Mouse (Mus musculus): Measurements from ENCODE around the gene Ccdc191. TPM values are rescaled to one million over a fixed set of nuclear protein-coding genes. Genes with fewer than 3 reads are reported as not detected.

The Ccdc191 gene
- polyA plus RNA-seq, 1 experiment from 2014 or later: 15.9 TPM

DNA sequence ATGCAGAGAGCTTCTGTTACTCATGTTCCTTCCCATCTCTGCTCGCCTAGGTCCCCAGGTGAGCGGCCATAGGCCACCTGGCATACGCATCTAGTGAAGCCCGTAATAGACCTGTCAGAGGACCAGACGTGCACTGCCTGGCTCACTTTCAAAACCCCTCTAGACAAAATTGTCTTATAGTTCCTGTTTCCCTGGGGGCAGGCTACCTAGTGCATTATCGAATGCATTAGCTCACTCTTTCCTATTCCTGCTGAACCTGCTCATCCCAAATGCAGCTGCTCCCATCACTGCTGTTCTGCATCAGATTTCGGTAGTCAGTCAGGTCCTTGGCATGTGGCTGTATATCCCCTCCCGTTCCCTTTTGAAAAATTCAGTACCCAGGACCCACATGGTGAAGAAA is 45.3 kb downstream of the Ccdc191 start:
- Histone ChIP-seq H3K9ac (ENCODE audit: low read length) (no peak overlapping the region), H3K4me2 (ENCODE audit: low read depth, low read length, severe bottlenecking) (no peak overlapping the region), H3K4me1 (replicated peaks; ENCODE audit: control insufficient read depth, insufficient read depth, low read length) (no peaks in the 10 kb centered on the region), H3K9me3 (ENCODE audit: control insufficient read depth, low read length) (no peaks in the 10 kb centered on the region), H3K27ac (ENCODE audit: low read depth, low read length) (no peak overlapping the region), H3K36me3 (ENCODE audit: control insufficient read depth, insufficient read depth, low read length) (no peaks in the 10 kb centered on the region), H3K27me3 (ENCODE audit: control insufficient read depth, insufficient read depth, low read length) (no peaks in the 10 kb centered on the region), H3K4me3 (ENCODE audit: low read depth, low read length) (no peak overlapping the region)
- DNase-seq (ENCODE audit: low spot score) (no peak), ATAC-seq (replicated peaks; ENCODE audit: low FRiP score) (no peak)
- 94% methylated on average over 8 of the region's 8 CpGs for WGBS

- Histone ChIP-seq H3K4me2 (ENCODE audit: low read depth, low read length, severe bottlenecking) (no peak overlapping the region), H3K27ac (ENCODE audit: low read depth, low read length) (no peak overlapping the region), H3K9ac (ENCODE audit: low read length) (no peak overlapping the region), H3K36me3 (ENCODE audit: control insufficient read depth, insufficient read depth, low read length) (no peaks in the 10 kb centered on the region), H3K9me3 (ENCODE audit: control insufficient read depth, low read length) (no peaks in the 10 kb centered on the region), H3K4me1 (replicated peaks; ENCODE audit: control insufficient read depth, insufficient read depth, low read length) (no peaks in the 10 kb centered on the region), H3K27me3 (ENCODE audit: control insufficient read depth, insufficient read depth, low read length) (no peaks in the 10 kb centered on the region), H3K4me3 (ENCODE audit: low read depth, low read length) (no peak overlapping the region)
- no peak for ATAC-seq (replicated peaks; ENCODE audit: low FRiP score)
- DNase-seq (ENCODE audit: low spot score): no peak
- WGBS: 85% methylated on average over 3 of the region's 3 CpGs
Observed at GRCm38 (mm10) chr16:43935367-43935766, 45.8 kb downstream of the Ccdc191 start.

GRCm38 (mm10) chr16:43935892-43936291 is 46.3 kb downstream of the Ccdc191 start:
- ATAC-seq (replicated peaks; ENCODE audit: low FRiP score) (no peak), DNase-seq (ENCODE audit: low spot score) (no peak)
- no peak overlapping the region for H3K4me2 ChIP-seq (ENCODE audit: low read depth, low read length, severe bottlenecking)
- H3K27ac ChIP-seq (ENCODE audit: low read depth, low read length): no peak overlapping the region
- H3K9ac ChIP-seq (ENCODE audit: low read length): no peak overlapping the region
- no peaks in the 10 kb centered on the region for H3K4me1 ChIP-seq (replicated peaks; ENCODE audit: control insufficient read depth, insufficient read depth, low read length)
- no peak overlapping the region for H3K4me3 ChIP-seq (ENCODE audit: low read depth, low read length)
- WGBS: 90% methylated on average over 3 of the region's 3 CpGs
- no peaks in the 10 kb centered on the region for H3K36me3 ChIP-seq (ENCODE audit: control insufficient read depth, insufficient read depth, low read length)
- H3K9me3 ChIP-seq (ENCODE audit: control insufficient read depth, low read length): no peaks in the 10 kb centered on the region
- H3K27me3 ChIP-seq (ENCODE audit: control insufficient read depth, insufficient read depth, low read length): no peaks in the 10 kb centered on the region

DNA sequence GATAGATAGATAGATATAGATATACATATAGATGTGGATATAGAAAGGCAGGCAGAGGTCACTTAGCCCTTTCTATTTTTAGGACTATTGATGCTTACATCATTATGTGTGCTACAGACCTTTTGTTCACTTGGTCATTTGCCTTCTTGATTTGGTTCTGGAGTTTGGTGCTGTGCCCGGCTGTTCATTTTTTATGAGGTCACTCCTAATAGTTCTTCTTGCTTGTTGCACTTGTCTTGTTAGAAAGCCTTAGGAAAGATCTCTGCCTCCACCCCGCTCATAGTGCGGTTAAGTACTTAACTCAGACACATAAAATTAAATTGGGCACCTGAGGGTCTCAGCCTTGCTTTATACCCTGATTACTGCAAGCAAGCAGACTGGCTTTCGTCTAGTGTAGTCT is 51.2 kb downstream of the Ccdc191 start:
- no peaks in the 10 kb centered on the region for H3K9me3 ChIP-seq (ENCODE audit: control insufficient read depth, low read length)
- H3K4me1 ChIP-seq (replicated peaks; ENCODE audit: control insufficient read depth, insufficient read depth, low read length): no peaks in the 10 kb centered on the region
- no peak overlapping the region for H3K4me2 ChIP-seq (ENCODE audit: low read depth, low read length, severe bottlenecking)
- H3K4me3 ChIP-seq (ENCODE audit: low read depth, low read length): no peak overlapping the region
- H3K36me3 ChIP-seq (ENCODE audit: control insufficient read depth, insufficient read depth, low read length): no peaks in the 10 kb centered on the region
- 86% methylated on average over 4 of the region's 4 CpGs for WGBS
- H3K27me3 ChIP-seq (ENCODE audit: control insufficient read depth, insufficient read depth, low read length): no peaks in the 10 kb centered on the region
- DNase-seq (ENCODE audit: low spot score) (no peak), ATAC-seq (replicated peaks; ENCODE audit: low FRiP score) (no peak)
- no peak overlapping the region for H3K27ac ChIP-seq (ENCODE audit: low read depth, low read length)
- no peak overlapping the region for H3K9ac ChIP-seq (ENCODE audit: low read length)

DNA sequence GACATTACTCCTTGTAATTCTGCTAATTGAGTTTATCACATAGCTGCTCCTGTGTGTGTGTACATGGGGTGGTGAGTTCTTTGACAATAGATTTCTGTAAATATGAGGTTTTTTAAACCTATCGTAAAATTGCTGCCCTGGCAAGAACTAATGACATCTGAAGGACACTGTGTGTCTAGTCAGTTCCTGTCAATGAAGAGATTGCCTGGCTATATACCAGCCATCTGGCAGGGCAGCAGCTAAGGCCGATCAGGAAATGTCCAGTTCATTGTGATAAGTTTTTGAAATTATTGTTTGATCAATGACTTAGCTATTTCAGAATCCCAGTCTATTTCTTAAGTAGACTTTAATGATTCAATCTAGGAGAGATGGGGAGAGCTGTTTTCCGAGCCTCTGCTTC is 55.8 kb downstream of the Ccdc191 start:
- Histone ChIP-seq H3K9ac (ENCODE audit: low read length) (no peak overlapping the region), H3K27ac (ENCODE audit: low read depth, low read length) (no peak overlapping the region), H3K9me3 (ENCODE audit: control insufficient read depth, low read length) (no peaks in the 10 kb centered on the region), H3K4me1 (replicated peaks; ENCODE audit: control insufficient read depth, insufficient read depth, low read length) (no peaks in the 10 kb centered on the region), H3K4me2 (ENCODE audit: low read depth, low read length, severe bottlenecking) (no peak overlapping the region), H3K36me3 (ENCODE audit: control insufficient read depth, insufficient read depth, low read length) (no peaks in the 10 kb centered on the region), H3K27me3 (ENCODE audit: control insufficient read depth, insufficient read depth, low read length) (no peaks in the 10 kb centered on the region), H3K4me3 (ENCODE audit: low read depth, low read length) (no peak overlapping the region)
- DNase-seq (ENCODE audit: low spot score) (no peak), ATAC-seq (replicated peaks; ENCODE audit: low FRiP score) (no peak)
- 87% methylated on average over 3 of the region's 3 CpGs for WGBS

GRCm38 (mm10) chr16:43945869-43946268 is 56.3 kb downstream of the Ccdc191 start:
- Histone ChIP-seq H3K4me1 (replicated peaks; ENCODE audit: control insufficient read depth, insufficient read depth, low read length) (no peaks in the 10 kb centered on the region), H3K36me3 (ENCODE audit: control insufficient read depth, insufficient read depth, low read length) (no peaks in the 10 kb centered on the region), H3K9me3 (ENCODE audit: control insufficient read depth, low read length) (no peaks in the 10 kb centered on the region), H3K9ac (ENCODE audit: low read length) (no peak overlapping the region), H3K27me3 (ENCODE audit: control insufficient read depth, insufficient read depth, low read length) (no peaks in the 10 kb centered on the region), H3K4me2 (ENCODE audit: low read depth, low read length, severe bottlenecking) (no peak overlapping the region), H3K27ac (ENCODE audit: low read depth, low read length) (no peak overlapping the region), H3K4me3 (ENCODE audit: low read depth, low read length) (no peak overlapping the region)
- ATAC-seq (replicated peaks; ENCODE audit: low FRiP score) (no peak), DNase-seq (ENCODE audit: low spot score) (no peak)
- WGBS: 83% methylated on average over 3 of the region's 3 CpGs

- DNase-seq (ENCODE audit: low spot score): no peak
- Histone ChIP-seq H3K9ac (ENCODE audit: low read length) (no peak overlapping the region), H3K36me3 (ENCODE audit: control insufficient read depth, insufficient read depth, low read length) (no peaks in the 10 kb centered on the region), H3K27ac (ENCODE audit: low read depth, low read length) (no peak overlapping the region), H3K4me3 (ENCODE audit: low read depth, low read length) (no peak overlapping the region), H3K9me3 (ENCODE audit: control insufficient read depth, low read length) (no peaks in the 10 kb centered on the region), H3K4me2 (ENCODE audit: low read depth, low read length, severe bottlenecking) (no peak overlapping the region), H3K27me3 (ENCODE audit: control insufficient read depth, insufficient read depth, low read length) (no peaks in the 10 kb centered on the region), H3K4me1 (replicated peaks; ENCODE audit: control insufficient read depth, insufficient read depth, low read length) (no peaks in the 10 kb centered on the region)
- no peak for ATAC-seq (replicated peaks; ENCODE audit: low FRiP score)
- WGBS: 86% methylated on average over 4 of the region's 4 CpGs
Observed at GRCm38 (mm10) chr16:43951591-43951990, 62.0 kb downstream of the Ccdc191 start.

DNA sequence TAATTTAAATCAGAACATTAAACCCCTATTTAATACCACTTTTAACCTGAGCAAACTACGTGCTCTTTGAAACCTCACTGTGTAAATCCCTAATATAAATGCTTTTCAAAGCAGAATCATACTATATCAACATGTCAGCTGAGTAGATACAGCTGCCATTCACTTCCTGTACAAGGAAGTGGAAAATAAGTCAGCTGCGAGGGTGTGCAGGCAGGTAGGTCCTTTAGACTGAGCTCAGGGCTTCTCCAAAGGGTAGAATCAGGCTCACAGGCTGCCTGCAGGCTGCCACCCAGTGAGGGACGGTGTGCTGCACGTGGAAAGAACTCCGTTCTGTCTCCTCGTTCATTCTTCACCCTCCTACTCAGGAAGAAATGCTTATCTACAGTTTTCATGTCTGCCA is 65.3 kb downstream of the Ccdc191 start:
- Histone ChIP-seq H3K27ac (ENCODE audit: low read depth, low read length) (no peak overlapping the region), H3K4me2 (ENCODE audit: low read depth, low read length, severe bottlenecking) (no peak overlapping the region), H3K4me3 (ENCODE audit: low read depth, low read length) (no peak overlapping the region), H3K27me3 (ENCODE audit: control insufficient read depth, insufficient read depth, low read length) (no peaks in the 10 kb centered on the region), H3K4me1 (replicated peaks; ENCODE audit: control insufficient read depth, insufficient read depth, low read length) (no peaks in the 10 kb centered on the region), H3K9me3 (ENCODE audit: control insufficient read depth, low read length) (no peaks in the 10 kb centered on the region), H3K9ac (ENCODE audit: low read length) (no peak overlapping the region), H3K36me3 (ENCODE audit: control insufficient read depth, insufficient read depth, low read length) (no peaks in the 10 kb centered on the region)
- no peak for DNase-seq (ENCODE audit: low spot score)
- 87% methylated on average over 6 of the region's 6 CpGs for whole genome bisulfite sequencing
- ATAC-seq (replicated peaks; ENCODE audit: low FRiP score): no peak

DNA sequence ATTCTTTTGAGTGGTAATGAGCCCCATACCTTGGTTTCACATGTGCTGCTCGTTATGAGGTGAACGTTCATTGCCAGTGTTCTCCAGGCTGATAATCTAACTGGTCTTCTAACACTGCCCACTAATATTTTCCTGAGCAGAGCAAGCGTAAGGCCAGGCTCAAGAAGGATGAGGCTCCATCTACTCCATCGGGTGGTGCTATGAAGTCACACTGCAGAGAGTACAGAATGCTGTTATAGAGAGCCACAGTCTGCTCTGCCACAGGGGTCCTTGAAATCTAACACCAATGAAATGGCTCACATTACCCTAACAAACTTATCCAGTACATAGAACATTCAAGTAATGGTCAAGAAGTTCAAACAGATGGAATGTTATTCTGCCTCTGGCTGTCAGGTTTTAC is 68.4 kb downstream of the Ccdc191 start:
- Histone ChIP-seq H3K4me3 (ENCODE audit: low read depth, low read length) (no peak overlapping the region), H3K4me2 (ENCODE audit: low read depth, low read length, severe bottlenecking) (no peak overlapping the region), H3K9ac (ENCODE audit: low read length) (no peak overlapping the region), H3K36me3 (ENCODE audit: control insufficient read depth, insufficient read depth, low read length) (no peaks in the 10 kb centered on the region), H3K27ac (ENCODE audit: low read depth, low read length) (no peak overlapping the region), H3K9me3 (ENCODE audit: control insufficient read depth, low read length) (no peaks in the 10 kb centered on the region), H3K4me1 (replicated peaks; ENCODE audit: control insufficient read depth, insufficient read depth, low read length) (no peaks in the 10 kb centered on the region), H3K27me3 (ENCODE audit: control insufficient read depth, insufficient read depth, low read length) (no peaks in the 10 kb centered on the region)
- ATAC-seq (replicated peaks; ENCODE audit: low FRiP score) (no peak), DNase-seq (ENCODE audit: low spot score) (no peak)
- 82% methylated on average over 4 of the region's 4 CpGs for WGBS

Data from forebrain, embryonic 11.5 days (tissue).